Mouse (Mus musculus): ENCODE measurements around the gene Usp18. TPM values are rescaled to one million over a fixed set of nuclear protein-coding genes. Genes with fewer than 3 reads are reported as not detected.

The Usp18 gene
- polyA plus RNA-seq, 1 experiment from 2014 or later: 1.7 TPM

- no peak for ATAC-seq
- no peak overlapping the region for H3K9ac ChIP-seq (ENCODE audit: low read depth, low read length)
- no peak overlapping the region for H3K27ac ChIP-seq (ENCODE audit: low read depth, low read length)
- no peaks in the 10 kb centered on the region for H3K36me3 ChIP-seq (ENCODE audit: control insufficient read depth, insufficient read depth, low read length)
- no peaks in the 10 kb centered on the region for H3K9me3 ChIP-seq (ENCODE audit: control insufficient read depth, low read length)
- H3K4me1 ChIP-seq (ENCODE audit: control insufficient read depth, insufficient read depth, low read depth, low read length): no peaks in the 10 kb centered on the region
- no peak overlapping the region for H3K4me2 ChIP-seq (ENCODE audit: low read length)
- no peak overlapping the region for H3K4me3 ChIP-seq (ENCODE audit: low read length)
- WGBS: 93% methylated on average over 10 of the region's 10 CpGs
- no peaks in the 10 kb centered on the region for H3K27me3 ChIP-seq (replicated peaks; ENCODE audit: control insufficient read depth, insufficient read depth, low read length)
Measured at GRCm38 (mm10) chr6:121220181-121220580, 25.5 kb upstream of the Usp18 start.

DNA sequence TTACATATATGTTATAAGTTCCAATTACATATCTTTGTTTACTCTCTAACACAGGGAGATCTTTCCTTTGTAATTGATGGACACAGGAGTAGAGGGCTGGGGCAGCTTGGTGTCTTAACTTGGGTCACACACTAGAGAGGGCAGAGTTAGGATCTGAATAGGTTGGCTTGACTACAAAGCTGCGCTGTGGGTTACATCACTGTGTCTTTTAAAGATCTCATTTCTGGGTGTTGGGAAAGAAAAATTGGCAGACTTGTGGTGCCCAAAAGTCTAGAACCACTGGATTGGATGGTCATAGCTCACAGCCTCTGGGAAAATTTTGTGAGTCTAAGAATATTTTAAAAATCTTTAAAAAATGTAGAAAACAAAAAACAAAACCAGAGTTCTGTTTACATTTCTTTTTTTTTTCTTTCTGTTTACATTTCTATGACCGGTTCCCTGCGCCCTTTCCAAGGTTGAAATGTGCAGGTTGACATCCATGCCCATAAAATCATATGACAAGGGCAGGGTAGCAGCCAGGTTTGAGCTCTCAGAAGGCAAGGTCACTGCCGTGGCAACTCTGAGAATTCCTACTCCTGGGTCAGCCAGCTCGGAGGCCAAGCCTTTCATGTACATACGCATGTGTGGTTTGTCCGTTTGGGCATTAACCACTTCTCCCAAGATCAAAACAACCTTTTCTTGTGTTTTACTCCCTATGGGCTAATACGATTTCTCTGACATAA is 23.7 kb upstream of the Usp18 start:
- no peak for ATAC-seq
- Histone ChIP-seq H3K9me3 (ENCODE audit: control insufficient read depth, low read length) (no peaks in the 10 kb centered on the region), H3K4me2 (ENCODE audit: low read length) (no peak overlapping the region), H3K27me3 (replicated peaks; ENCODE audit: control insufficient read depth, insufficient read depth, low read length) (no peaks in the 10 kb centered on the region), H3K4me1 (ENCODE audit: control insufficient read depth, insufficient read depth, low read depth, low read length) (no peaks in the 10 kb centered on the region), H3K27ac (ENCODE audit: low read depth, low read length) (no peak overlapping the region), H3K36me3 (ENCODE audit: control insufficient read depth, insufficient read depth, low read length) (no peaks in the 10 kb centered on the region), H3K4me3 (ENCODE audit: low read length) (no peak overlapping the region), H3K9ac (ENCODE audit: low read depth, low read length) (no peak overlapping the region)
- WGBS: 89% methylated on average over 8 of the region's 8 CpGs

- no peaks in the 10 kb centered on the region for H3K4me1 ChIP-seq (ENCODE audit: control insufficient read depth, insufficient read depth, low read depth, low read length)
- no peaks in the 10 kb centered on the region for H3K36me3 ChIP-seq (ENCODE audit: control insufficient read depth, insufficient read depth, low read length)
- no peak overlapping the region for H3K4me2 ChIP-seq (ENCODE audit: low read length)
- WGBS: 95% methylated on average over 14 of the region's 14 CpGs
- H3K27me3 ChIP-seq (replicated peaks; ENCODE audit: control insufficient read depth, insufficient read depth, low read length): no peaks in the 10 kb centered on the region
- no peak for ATAC-seq
- H3K27ac ChIP-seq (ENCODE audit: low read depth, low read length): no peak overlapping the region
- H3K4me3 ChIP-seq (ENCODE audit: low read length): no peak overlapping the region
- no peak overlapping the region for H3K9ac ChIP-seq (ENCODE audit: low read depth, low read length)
- no peaks in the 10 kb centered on the region for H3K9me3 ChIP-seq (ENCODE audit: control insufficient read depth, low read length)
Measured at GRCm38 (mm10) chr6:121223001-121223400, 22.7 kb upstream of the Usp18 start.

DNA sequence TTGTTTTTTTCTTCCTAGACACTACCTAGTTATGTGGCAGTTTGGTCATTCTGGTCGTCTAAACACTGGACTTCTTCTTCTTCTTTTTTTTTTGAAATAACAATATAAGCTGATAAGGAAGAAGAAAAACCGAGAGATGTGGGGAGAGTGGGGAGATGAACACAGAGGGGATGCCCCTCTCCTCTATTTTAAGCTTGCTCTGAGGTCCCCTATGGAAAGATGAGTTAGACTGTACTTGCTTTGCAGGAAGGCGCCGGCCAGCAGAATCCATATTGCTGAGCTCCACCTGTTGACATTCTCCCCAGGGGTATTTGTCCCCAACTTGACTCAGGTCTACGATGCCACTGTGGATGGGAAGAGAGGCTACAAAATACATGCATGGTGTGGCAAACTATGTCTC is 21.6 kb upstream of the Usp18 start:
- ATAC-seq: no peak
- 75% methylated on average over 5 of the region's 5 CpGs for WGBS
- Histone ChIP-seq H3K9ac (ENCODE audit: low read depth, low read length) (no peak overlapping the region), H3K9me3 (ENCODE audit: control insufficient read depth, low read length) (no peaks in the 10 kb centered on the region), H3K27me3 (replicated peaks; ENCODE audit: control insufficient read depth, insufficient read depth, low read length) (no peaks in the 10 kb centered on the region), H3K4me3 (ENCODE audit: low read length) (no peak overlapping the region), H3K4me2 (ENCODE audit: low read length) (no peak overlapping the region), H3K36me3 (ENCODE audit: control insufficient read depth, insufficient read depth, low read length) (no peaks in the 10 kb centered on the region), H3K27ac (ENCODE audit: low read depth, low read length) (no peak overlapping the region), H3K4me1 (ENCODE audit: control insufficient read depth, insufficient read depth, low read depth, low read length) (no peaks in the 10 kb centered on the region)

DNA sequence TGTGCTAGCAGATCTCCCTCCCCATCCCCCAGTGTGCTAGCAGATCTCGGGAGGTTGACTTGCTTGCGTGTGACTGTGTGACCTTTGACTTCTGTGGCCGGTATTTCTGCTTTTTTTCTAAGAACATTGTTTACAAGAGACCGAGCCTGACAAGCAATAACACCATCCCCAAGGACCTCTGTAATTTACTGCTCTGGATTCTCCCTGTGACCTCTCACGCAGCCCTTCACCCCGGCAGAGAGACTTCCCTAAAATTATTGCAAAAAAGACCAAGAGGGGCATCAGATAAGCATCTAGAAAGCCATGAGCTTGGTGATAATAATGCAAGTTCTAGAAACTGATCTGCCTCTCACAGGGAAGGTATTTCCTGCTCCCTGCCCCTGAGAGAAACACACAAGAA is 20.7 kb upstream of the Usp18 start:
- H3K4me3 ChIP-seq (ENCODE audit: low read length): no peak overlapping the region
- WGBS: 33% methylated on average over 6 of the region's 6 CpGs
- H3K27ac ChIP-seq (ENCODE audit: low read depth, low read length): no peak overlapping the region
- H3K9ac ChIP-seq (ENCODE audit: low read depth, low read length): no peak overlapping the region
- no peaks in the 10 kb centered on the region for H3K9me3 ChIP-seq (ENCODE audit: control insufficient read depth, low read length)
- H3K36me3 ChIP-seq (ENCODE audit: control insufficient read depth, insufficient read depth, low read length): no peaks in the 10 kb centered on the region
- no peaks in the 10 kb centered on the region for H3K4me1 ChIP-seq (ENCODE audit: control insufficient read depth, insufficient read depth, low read depth, low read length)
- H3K4me2 ChIP-seq (ENCODE audit: low read length): no peak overlapping the region
- no peak for ATAC-seq
- no peaks in the 10 kb centered on the region for H3K27me3 ChIP-seq (replicated peaks; ENCODE audit: control insufficient read depth, insufficient read depth, low read length)

DNA sequence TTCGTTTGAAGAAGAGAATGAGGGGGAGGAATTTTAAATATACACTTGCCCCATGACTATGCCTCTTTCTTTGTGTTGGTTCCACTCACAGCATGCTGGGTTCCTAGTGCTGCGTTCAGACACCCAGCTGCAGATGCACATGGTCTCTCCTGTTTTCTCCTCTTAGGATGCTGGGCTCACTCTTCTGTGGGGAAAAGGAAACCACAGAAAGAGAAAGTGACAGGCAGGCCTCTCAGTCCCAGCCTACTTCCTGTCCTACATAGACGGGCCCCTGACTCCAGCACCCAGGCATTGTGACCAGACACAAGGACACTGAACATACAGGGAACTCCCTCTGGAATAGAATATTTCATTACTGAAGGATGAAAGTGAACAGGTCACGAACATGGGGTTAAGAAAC is 19.7 kb upstream of the Usp18 start:
- Histone ChIP-seq H3K9ac (ENCODE audit: low read depth, low read length) (no peak overlapping the region), H3K36me3 (ENCODE audit: control insufficient read depth, insufficient read depth, low read length) (no peaks in the 10 kb centered on the region), H3K9me3 (ENCODE audit: control insufficient read depth, low read length) (no peaks in the 10 kb centered on the region), H3K4me3 (ENCODE audit: low read length) (no peak overlapping the region), H3K27ac (ENCODE audit: low read depth, low read length) (no peak overlapping the region), H3K4me1 (ENCODE audit: control insufficient read depth, insufficient read depth, low read depth, low read length) (no peaks in the 10 kb centered on the region), H3K27me3 (replicated peaks; ENCODE audit: control insufficient read depth, insufficient read depth, low read length) (no peaks in the 10 kb centered on the region), H3K4me2 (ENCODE audit: low read length) (no peak overlapping the region)
- 75% methylated on average over 4 of the region's 4 CpGs for WGBS
- no peak for ATAC-seq

GRCm38 (mm10) chr6:121226744-121227143 is 19.0 kb upstream of the Usp18 start:
- no peak overlapping the region for H3K9ac ChIP-seq (ENCODE audit: low read depth, low read length)
- H3K4me2 ChIP-seq (ENCODE audit: low read length): no peak overlapping the region
- no peaks in the 10 kb centered on the region for H3K9me3 ChIP-seq (ENCODE audit: control insufficient read depth, low read length)
- no peaks in the 10 kb centered on the region for H3K36me3 ChIP-seq (ENCODE audit: control insufficient read depth, insufficient read depth, low read length)
- WGBS: 90% methylated on average over 2 of the region's 2 CpGs
- no peak overlapping the region for H3K27ac ChIP-seq (ENCODE audit: low read depth, low read length)
- H3K4me1 ChIP-seq (ENCODE audit: control insufficient read depth, insufficient read depth, low read depth, low read length): no peaks in the 10 kb centered on the region
- ATAC-seq: no peak
- no peaks in the 10 kb centered on the region for H3K27me3 ChIP-seq (replicated peaks; ENCODE audit: control insufficient read depth, insufficient read depth, low read length)
- H3K4me3 ChIP-seq (ENCODE audit: low read length): no peak overlapping the region

GRCm38 (mm10) chr6:121228421-121228820 is 17.3 kb upstream of the Usp18 start:
- Histone ChIP-seq H3K36me3 (ENCODE audit: control insufficient read depth, insufficient read depth, low read length) (no peaks in the 10 kb centered on the region), H3K9me3 (ENCODE audit: control insufficient read depth, low read length) (no peaks in the 10 kb centered on the region), H3K4me2 (ENCODE audit: low read length) (no peak overlapping the region), H3K9ac (ENCODE audit: low read depth, low read length) (no peak overlapping the region), H3K4me3 (ENCODE audit: low read length) (no peak overlapping the region), H3K27me3 (replicated peaks; ENCODE audit: control insufficient read depth, insufficient read depth, low read length) (no peaks in the 10 kb centered on the region), H3K27ac (ENCODE audit: low read depth, low read length) (no peak overlapping the region), H3K4me1 (ENCODE audit: control insufficient read depth, insufficient read depth, low read depth, low read length) (no peaks in the 10 kb centered on the region)
- ATAC-seq: no peak
- WGBS: 74% methylated on average over 8 of the region's 8 CpGs

GRCm38 (mm10) chr6:121232652-121233051 is 13.1 kb upstream of the Usp18 start:
- no peak overlapping the region for H3K27ac ChIP-seq (ENCODE audit: low read depth, low read length)
- no peaks in the 10 kb centered on the region for H3K4me1 ChIP-seq (ENCODE audit: control insufficient read depth, insufficient read depth, low read depth, low read length)
- no peaks in the 10 kb centered on the region for H3K27me3 ChIP-seq (replicated peaks; ENCODE audit: control insufficient read depth, insufficient read depth, low read length)
- H3K9me3 ChIP-seq (ENCODE audit: control insufficient read depth, low read length): no peaks in the 10 kb centered on the region
- 70% methylated on average over 1 of the region's 1 CpGs for WGBS
- no peak overlapping the region for H3K4me3 ChIP-seq (ENCODE audit: low read length)
- ATAC-seq: no peak
- H3K36me3 ChIP-seq (ENCODE audit: control insufficient read depth, insufficient read depth, low read length): no peaks in the 10 kb centered on the region
- H3K9ac ChIP-seq (ENCODE audit: low read depth, low read length): no peak overlapping the region
- no peak overlapping the region for H3K4me2 ChIP-seq (ENCODE audit: low read length)

DNA sequence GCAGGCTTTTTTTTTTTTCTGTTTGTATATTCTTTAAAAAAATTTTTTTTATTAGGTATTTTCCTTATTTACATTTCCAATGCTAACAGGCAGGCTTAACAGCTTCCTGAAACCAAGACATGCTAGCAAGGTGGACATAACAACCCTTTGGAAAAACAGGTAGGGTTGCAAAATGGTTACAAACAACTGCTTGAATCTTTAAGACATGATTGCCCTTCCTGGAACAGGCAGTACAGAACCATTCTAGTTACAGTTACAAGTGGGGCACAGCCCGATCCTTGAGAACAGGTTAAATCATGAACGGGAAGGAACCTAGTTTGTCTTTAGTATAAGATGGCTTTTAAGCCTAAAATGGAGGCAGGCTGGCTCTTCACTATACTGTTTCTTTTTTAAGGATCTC is 9.3 kb upstream of the Usp18 start:
- H3K4me3 ChIP-seq (ENCODE audit: low read length): no peak overlapping the region
- 100% methylated on average over 2 of the region's 2 CpGs for WGBS
- H3K4me1 ChIP-seq (ENCODE audit: control insufficient read depth, insufficient read depth, low read depth, low read length): no peaks in the 10 kb centered on the region
- H3K27me3 ChIP-seq (replicated peaks; ENCODE audit: control insufficient read depth, insufficient read depth, low read length): no peaks in the 10 kb centered on the region
- no peak overlapping the region for H3K9ac ChIP-seq (ENCODE audit: low read depth, low read length)
- no peaks in the 10 kb centered on the region for H3K9me3 ChIP-seq (ENCODE audit: control insufficient read depth, low read length)
- no peak overlapping the region for H3K27ac ChIP-seq (ENCODE audit: low read depth, low read length)
- H3K36me3 ChIP-seq (ENCODE audit: control insufficient read depth, insufficient read depth, low read length): no peaks in the 10 kb centered on the region
- ATAC-seq: no peak
- no peak overlapping the region for H3K4me2 ChIP-seq (ENCODE audit: low read length)

All from hindbrain, embryonic 16.5 days (tissue).